Mouse (Mus musculus): ENCODE measurements around the gene Rdh1. TPM values are rescaled to one million over a fixed set of nuclear protein-coding genes. Genes with fewer than 3 reads are reported as not detected.
A peak's percentile ranks its signal among the peaks of the same experiment; 100 is the strongest.
"Not testable (repeated sequence)": the region's sequence is repeated elsewhere in the genome, so short reads cannot be mapped to it uniquely, and the experiment has no call there.

The Rdh1 gene
- polyA plus RNA-seq, 1 experiment from 2014 or later = 0.09 TPM

- Histone ChIP-seq H3K9ac (no peak overlapping the region), H3K4me3 (no peak overlapping the region), H3K27me3 (replicated peaks) (no peaks in the 10 kb centered on the region), H3K4me2 (replicated peaks) (no peak overlapping the region), H3K27ac (no peak overlapping the region), H3K9me3 (0 out of 2 replicates have a peak, but pooled peaks cover 2% of the 10 kb centered on the region), H3K4me1 (0 out of 2 replicates have a peak, but pooled peaks cover 8% of the 10 kb centered on the region), H3K36me3 (no peaks in the 10 kb centered on the region)
- ATAC-seq (ENCODE audit: low FRiP score, low read depth) = no peak
- 85% methylated on average over 6 of the region's 6 CpGs for WGBS
These were observed 4.9 kb upstream of the Rdh1 start for GRCm38 (mm10) chr10:127754566-127755166.

- Histone ChIP-seq H3K27ac (no peak overlapping the region), H3K4me3 (no peak overlapping the region), H3K4me2 (replicated peaks) (no peak overlapping the region), H3K27me3 (replicated peaks) (no peaks in the 10 kb centered on the region), H3K36me3 (no peaks in the 10 kb centered on the region), H3K4me1 (0 out of 2 replicates have a peak, but pooled peaks cover 2% of the 10 kb centered on the region), H3K9me3 (0 out of 2 replicates have a peak, but pooled peaks cover 2% of the 10 kb centered on the region), H3K9ac (no peak overlapping the region)
- ATAC-seq (ENCODE audit: low FRiP score, low read depth) = no peak
- 81% methylated on average over 3 of the region's 3 CpGs for WGBS
These were observed 4.3 kb upstream of the Rdh1 start for GRCm38 (mm10) chr10:127755246-127755645.

GRCm38 (mm10) chr10:127755770-127756468 lies 3.6 kb upstream of the Rdh1 start:
- H3K4me1 ChIP-seq = no peaks in the 10 kb centered on the region
- no peaks in the 10 kb centered on the region for H3K36me3 ChIP-seq
- 43% methylated on average over 18 of the region's 18 CpGs for WGBS
- H3K4me2 ChIP-seq (replicated peaks) = peak overlapping the region; percentile 29
- H3K4me3 ChIP-seq = no peak overlapping the region
- no peak for ATAC-seq (ENCODE audit: low FRiP score, low read depth)
- H3K9me3 ChIP-seq = 0 out of 2 replicates have a peak, but pooled peaks cover 2% of the 10 kb centered on the region
- no peak overlapping the region for H3K27ac ChIP-seq
- no peak overlapping the region for H3K9ac ChIP-seq
- no peaks in the 10 kb centered on the region for H3K27me3 ChIP-seq (replicated peaks)

- not testable (repeated sequence) for H3K27me3 ChIP-seq (replicated peaks); H3K4me1 ChIP-seq; H3K9me3 ChIP-seq; H3K27ac ChIP-seq; H3K36me3 ChIP-seq; H3K9ac ChIP-seq; H3K4me2 ChIP-seq (replicated peaks); H3K4me3 ChIP-seq; ATAC-seq (ENCODE audit: low FRiP score, low read depth)
- 88% methylated on average over 10 of the region's 10 CpGs for WGBS
These were observed 3.4 kb downstream of the Rdh1 start for GRCm38 (mm10) chr10:127762926-127763325.

GRCm38 (mm10) chr10:127763914-127764680 lies 4.6 kb downstream of the Rdh1 start:
- Histone ChIP-seq H3K4me3 (no peak overlapping the region), H3K36me3 (no peaks in the 10 kb centered on the region), H3K9ac (no peak overlapping the region), H3K9me3 (no peaks in the 10 kb centered on the region), H3K27ac (no peak overlapping the region), H3K4me2 (replicated peaks) (no peak overlapping the region), H3K27me3 (replicated peaks) (no peaks in the 10 kb centered on the region), H3K4me1 (no peaks in the 10 kb centered on the region)
- no peak for ATAC-seq (ENCODE audit: low FRiP score, low read depth)
- 67% methylated on average over 12 of the region's 12 CpGs for WGBS

- H3K4me3 ChIP-seq = no peak overlapping the region
- H3K4me2 ChIP-seq (replicated peaks) = no peak overlapping the region
- H3K9ac ChIP-seq = no peak overlapping the region
- no peak for ATAC-seq (ENCODE audit: low FRiP score, low read depth)
- no peaks in the 10 kb centered on the region for H3K27me3 ChIP-seq (replicated peaks)
- no peaks in the 10 kb centered on the region for H3K36me3 ChIP-seq
- H3K9me3 ChIP-seq = no peaks in the 10 kb centered on the region
- no peaks in the 10 kb centered on the region for H3K4me1 ChIP-seq
- WGBS = 95% methylated on average over 1 of the region's 1 CpGs
- H3K27ac ChIP-seq = no peak overlapping the region
These were observed 7.0 kb downstream of the Rdh1 start for GRCm38 (mm10) chr10:127766564-127766963.

- no peaks in the 10 kb centered on the region for H3K36me3 ChIP-seq
- no peak within 1 kb of the TSS for H3K4me2 ChIP-seq (replicated peaks)
- H3K4me1 ChIP-seq = no peaks in the 10 kb centered on the region
- WGBS = 84% methylated on average over 2 of the region's 2 CpGs
- no peak within 1 kb of the TSS for H3K27ac ChIP-seq
- H3K9ac ChIP-seq = no peak within 1 kb of the TSS
- H3K9me3 ChIP-seq = no peaks in the 10 kb centered on the region
- H3K4me3 ChIP-seq = no peak within 1 kb of the TSS
- no peaks in the 10 kb centered on the region for H3K27me3 ChIP-seq (replicated peaks)
- no peak for ATAC-seq (ENCODE audit: low FRiP score, low read depth)
These were observed 16.5 kb downstream of the Rdh1 start, which contains the start of gene Rdh9 for GRCm38 (mm10) chr10:127776011-127776410. Gene Rdh9 (plus strand): TSS chr10:127776386.

- 92% methylated on average over 17 of the region's 17 CpGs for WGBS
- not testable (repeated sequence) for H3K27me3 ChIP-seq (replicated peaks); H3K27ac ChIP-seq; H3K9ac ChIP-seq; H3K4me2 ChIP-seq (replicated peaks); H3K4me1 ChIP-seq; H3K9me3 ChIP-seq; H3K4me3 ChIP-seq; ATAC-seq (ENCODE audit: low FRiP score, low read depth); H3K36me3 ChIP-seq
These were observed 22.8 kb downstream of the Rdh1 start for GRCm38 (mm10) chr10:127782321-127782720.

GRCm38 (mm10) chr10:127785411-127785810 lies 25.9 kb downstream of the Rdh1 start:
- 88% methylated on average over 1 of the region's 1 CpGs for WGBS
- ATAC-seq (ENCODE audit: low FRiP score, low read depth); H3K4me1 ChIP-seq; H3K9me3 ChIP-seq; H3K36me3 ChIP-seq; H3K27me3 ChIP-seq (replicated peaks); H3K9ac ChIP-seq; H3K4me2 ChIP-seq (replicated peaks); H3K27ac ChIP-seq; H3K4me3 ChIP-seq: not testable (repeated sequence)

GRCm38 (mm10) chr10:127799295-127799694 lies 39.8 kb downstream of the Rdh1 start:
- ATAC-seq (ENCODE audit: low FRiP score, low read depth) = no peak
- no peaks in the 10 kb centered on the region for H3K27me3 ChIP-seq (replicated peaks)
- H3K27ac ChIP-seq = no peak overlapping the region
- H3K4me2 ChIP-seq (replicated peaks) = no peak overlapping the region
- H3K36me3 ChIP-seq = no peaks in the 10 kb centered on the region
- no peaks in the 10 kb centered on the region for H3K9me3 ChIP-seq
- H3K4me1 ChIP-seq = no peaks in the 10 kb centered on the region
- no peak overlapping the region for H3K9ac ChIP-seq
- WGBS = 77% methylated on average over 1 of the region's 1 CpGs
- H3K4me3 ChIP-seq = no peak overlapping the region

- Histone ChIP-seq H3K4me1 (no peaks in the 10 kb centered on the region), H3K27ac (no peak within 1 kb of the TSS), H3K9ac (no peak within 1 kb of the TSS), H3K9me3 (no peaks in the 10 kb centered on the region), H3K27me3 (replicated peaks) (no peaks in the 10 kb centered on the region), H3K4me3 (no peak within 1 kb of the TSS), H3K4me2 (replicated peaks) (no peak within 1 kb of the TSS), H3K36me3 (no peaks in the 10 kb centered on the region)
- WGBS = 89% methylated on average over 6 of the region's 6 CpGs
- no peak for ATAC-seq (ENCODE audit: low FRiP score, low read depth)
These were observed 41.4 kb downstream of the Rdh1 start, which contains the start of gene Rdh16 for GRCm38 (mm10) chr10:127800891-127801290. Gene Rdh16 (plus strand): TSS chr10:127801152.

GRCm38 (mm10) chr10:127801612-127802011 lies 42.1 kb downstream of the Rdh1 start:
- H3K27ac ChIP-seq = no peak overlapping the region
- ATAC-seq (ENCODE audit: low FRiP score, low read depth) = no peak
- WGBS = 80% methylated on average over 2 of the region's 2 CpGs

More at GRCm38 (mm10) chr10:127801612-127802011, 42.1 kb downstream of the Rdh1 start:
- Histone ChIP-seq H3K4me1 (no peaks in the 10 kb centered on the region), H3K9ac (no peak overlapping the region), H3K4me3 (no peak overlapping the region), H3K36me3 (no peaks in the 10 kb centered on the region), H3K4me2 (replicated peaks) (no peak overlapping the region), H3K27me3 (replicated peaks) (no peaks in the 10 kb centered on the region), H3K9me3 (no peaks in the 10 kb centered on the region)

Measured in neural tube, embryonic 12.5 days (tissue).